Mouse (Mus musculus): ENCODE data around the gene 4931428F04Rik.
A peak's percentile ranks its signal among the peaks of the same experiment; 100 is the strongest.

The 4931428F04Rik gene

DNA sequence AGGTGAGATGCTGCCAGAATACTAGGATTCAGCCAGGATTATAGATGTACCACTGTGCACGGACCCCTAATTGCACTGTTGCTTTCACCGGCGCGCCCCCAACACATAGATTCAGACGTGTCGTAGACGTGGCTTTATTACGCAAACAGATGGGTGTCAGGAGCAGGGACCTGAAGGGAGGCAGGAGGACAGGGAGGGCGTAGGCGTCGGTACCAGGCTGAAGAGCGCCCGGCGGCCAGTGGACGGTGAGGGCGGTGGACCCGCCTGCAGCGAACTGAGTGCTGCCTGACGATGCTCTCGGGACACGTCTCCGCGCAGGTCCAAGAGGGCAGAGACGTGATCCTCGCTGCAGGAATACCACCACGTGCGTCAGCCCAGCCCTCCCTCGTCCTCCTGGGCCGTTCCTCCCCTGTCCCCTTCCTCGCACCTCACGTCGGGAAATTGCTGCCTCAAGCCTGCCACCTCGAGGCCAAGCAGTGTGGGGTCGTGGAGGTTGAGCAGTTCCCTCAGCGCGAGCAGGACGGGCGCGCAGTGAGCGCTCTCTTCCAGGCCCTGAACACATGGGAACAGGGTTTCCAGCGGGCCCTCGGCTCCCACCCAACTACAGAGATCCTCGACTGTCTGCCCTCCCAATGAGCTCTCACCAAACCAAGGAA, at the start of gene 4931428F04Rik:
TSS of gene 4931428F04Rik (minus strand) at position 60 of the 656 bp plus-strand sequence.
- DNase-seq: peak; percentile 62 to 66

DNA sequence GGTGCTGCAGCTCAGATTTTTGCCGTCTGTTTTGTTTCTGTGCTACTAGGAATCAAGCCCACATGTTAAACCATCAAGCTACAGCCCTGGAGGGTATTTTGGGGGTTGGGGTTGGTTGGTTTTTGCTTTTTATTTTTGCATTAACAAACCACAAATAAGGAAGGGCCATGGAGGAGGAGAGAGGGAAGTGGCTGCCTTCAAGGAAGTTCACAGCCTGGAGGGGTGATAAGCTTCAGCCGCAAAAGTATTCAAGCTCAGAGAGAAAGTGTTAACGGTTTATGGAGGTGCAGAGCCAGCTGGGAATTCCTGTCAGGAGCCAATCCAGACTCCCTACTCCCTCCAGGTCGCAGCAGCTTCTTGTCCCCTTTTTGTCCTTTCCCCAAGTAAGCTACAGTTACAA, 49.3 kb upstream of the 4931428F04Rik start:
- no peak for DNase-seq

DNA sequence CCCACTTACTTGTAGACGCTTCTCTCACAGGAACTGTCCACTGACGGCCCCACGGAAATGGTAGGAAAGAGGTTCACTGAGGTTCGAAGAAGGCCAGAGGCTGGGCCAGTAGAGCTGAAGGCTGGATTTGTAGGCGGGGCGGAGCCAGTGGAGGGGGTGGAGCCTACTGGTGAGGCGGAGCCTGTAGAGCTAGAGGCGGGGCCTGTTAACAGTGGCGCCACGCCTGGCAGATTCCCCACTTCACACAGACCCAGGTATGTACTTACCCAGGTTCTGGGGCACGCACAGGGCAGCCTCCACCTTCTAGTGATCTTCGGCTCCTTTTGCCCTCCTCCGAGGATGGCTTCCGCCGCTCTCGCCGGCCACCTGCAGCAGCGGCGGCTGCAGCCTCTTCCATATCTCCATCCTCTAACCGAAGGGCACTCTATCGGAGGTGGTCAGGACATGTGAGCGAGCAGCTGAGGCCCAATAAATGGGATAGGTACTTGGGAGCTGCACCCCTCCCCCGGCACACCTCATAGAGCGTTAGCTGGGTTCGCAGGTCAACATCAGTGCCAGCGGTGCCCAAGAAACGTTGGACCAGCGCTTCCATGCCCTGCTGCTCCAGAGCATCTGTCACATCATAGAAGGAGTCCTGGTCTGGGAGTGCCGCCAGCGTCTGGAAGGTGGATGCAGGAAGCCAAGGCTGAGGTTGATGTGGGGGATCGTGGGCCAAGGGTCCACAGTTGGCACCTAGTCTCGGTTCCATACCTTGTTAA, 46.9 kb upstream of the 4931428F04Rik start:
- DNase-seq: no peak

GRCm38 (mm10) chr8:105332523-105332922, 42.9 kb upstream of the 4931428F04Rik start:
- no peak for DNase-seq

DNA sequence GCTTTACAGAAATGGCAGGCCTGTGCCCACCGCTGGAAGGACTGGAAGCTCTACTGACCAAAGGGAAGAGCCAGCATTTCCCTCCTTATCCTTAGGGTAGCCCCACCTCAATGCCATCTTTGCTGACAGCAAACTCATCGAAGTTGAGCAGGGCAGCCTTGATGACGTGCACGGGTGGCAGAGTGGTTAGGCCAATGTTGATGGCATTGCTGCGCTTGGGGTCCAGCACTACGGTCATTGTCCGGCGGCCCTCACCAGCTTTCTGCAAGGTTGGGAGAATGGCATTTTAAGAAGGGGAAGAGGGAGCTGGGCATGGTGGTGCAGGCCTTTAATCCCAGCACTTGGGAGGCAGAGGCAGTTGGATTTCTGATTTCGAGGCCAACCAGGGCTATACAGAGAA, 42.3 kb upstream of the 4931428F04Rik start:
- DNase-seq: no peak

DNA sequence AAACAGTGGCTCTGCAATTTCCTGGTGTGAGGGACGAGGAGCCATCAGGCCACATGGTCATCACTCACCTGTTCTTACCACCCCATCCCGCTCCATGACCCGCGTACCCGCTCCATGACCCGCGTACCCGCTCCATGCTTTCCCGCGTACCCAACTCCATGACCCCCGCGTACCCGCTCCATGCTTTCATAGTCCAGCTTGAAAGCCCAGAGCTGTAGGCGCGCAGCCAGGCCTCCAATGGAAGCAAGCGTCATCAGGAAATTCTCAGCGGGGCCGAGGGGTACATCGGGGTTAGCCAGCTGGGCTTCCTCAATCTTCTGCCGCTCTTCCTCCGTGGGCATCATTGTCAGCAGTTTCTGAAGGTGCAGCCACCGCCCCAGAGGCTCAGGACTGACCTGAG, 41.8 kb upstream of the 4931428F04Rik start:
- DNase-seq: no peak

DNA sequence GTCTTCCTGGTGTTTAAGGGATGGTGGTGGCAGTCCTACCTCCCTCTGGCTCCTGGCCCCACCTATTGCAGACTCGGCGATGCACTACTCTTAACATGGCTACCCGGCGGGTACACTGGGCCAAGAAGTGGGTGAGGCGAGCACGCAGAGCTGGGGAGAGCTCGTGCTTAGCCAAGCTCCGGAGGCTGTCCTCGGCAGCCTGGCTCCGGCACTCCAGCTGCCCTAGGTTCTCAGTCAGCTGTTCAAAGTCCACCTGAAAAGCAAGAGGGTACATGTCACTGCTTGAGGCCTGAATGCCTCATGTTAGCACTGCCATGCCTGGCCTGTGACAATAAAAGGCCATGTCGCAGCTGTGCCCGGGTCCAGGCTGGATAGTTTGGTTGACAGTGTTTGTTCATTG, 40.7 kb upstream of the 4931428F04Rik start:
- no peak for DNase-seq

DNA sequence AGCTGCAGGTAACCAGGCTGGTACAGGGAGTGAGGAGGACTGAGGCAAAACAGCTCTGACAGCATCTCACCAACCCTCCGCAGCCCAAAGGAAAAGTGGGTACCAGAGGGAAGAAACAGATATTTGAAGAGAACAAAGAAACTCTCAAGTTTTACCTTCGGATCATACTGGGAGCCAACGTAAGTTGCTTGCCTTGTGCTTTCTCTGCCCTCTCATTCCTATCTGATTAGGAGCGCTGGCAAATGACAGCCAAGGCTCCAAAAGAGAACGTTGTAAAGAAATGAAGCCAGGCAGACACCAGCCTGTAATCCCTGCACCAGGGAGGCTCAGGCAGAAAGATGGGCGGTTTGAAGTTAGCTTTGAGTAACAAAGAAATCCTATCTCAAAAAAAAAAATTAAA, 37.3 kb upstream of the 4931428F04Rik start:
- no peak for DNase-seq

GRCm38 (mm10) chr8:105326141-105326672, 36.5 kb upstream of the 4931428F04Rik start, which contains the start of the genes Lrrc29 and Tmem208:
Gene Lrrc29, minus strand, starts transcription at chr8:105326278.
Gene Tmem208, plus strand, starts transcription at chr8:105326354.
- DNase-seq: peak; percentile 97 to 98

GRCm38 (mm10) chr8:105325641-105326093, 36.0 kb upstream of the 4931428F04Rik start:
- no peak for DNase-seq

DNA sequence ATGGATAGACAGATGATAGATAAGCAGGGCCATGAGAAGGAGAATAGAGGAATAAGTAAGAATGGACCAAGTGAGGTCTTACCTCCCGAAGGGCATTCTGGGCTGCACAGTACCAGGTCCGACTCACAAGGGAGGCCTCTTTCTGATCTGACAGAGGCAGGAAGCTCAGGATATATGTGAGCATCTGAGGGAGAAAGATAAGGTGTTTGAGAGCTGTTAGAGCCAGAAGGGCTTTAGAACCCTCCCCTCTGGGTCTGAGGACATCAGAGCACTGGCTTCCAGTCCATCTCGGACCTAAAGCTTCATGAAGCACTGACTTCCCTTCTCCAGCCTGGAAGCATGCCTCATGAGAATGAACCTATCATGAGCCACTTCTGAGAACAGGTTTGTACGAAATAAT, 33.5 kb upstream of the 4931428F04Rik start:
- no peak for DNase-seq

GRCm38 (mm10) chr8:105318662-105319190, 29.1 kb upstream of the 4931428F04Rik start:
- no peak for DNase-seq

DNA sequence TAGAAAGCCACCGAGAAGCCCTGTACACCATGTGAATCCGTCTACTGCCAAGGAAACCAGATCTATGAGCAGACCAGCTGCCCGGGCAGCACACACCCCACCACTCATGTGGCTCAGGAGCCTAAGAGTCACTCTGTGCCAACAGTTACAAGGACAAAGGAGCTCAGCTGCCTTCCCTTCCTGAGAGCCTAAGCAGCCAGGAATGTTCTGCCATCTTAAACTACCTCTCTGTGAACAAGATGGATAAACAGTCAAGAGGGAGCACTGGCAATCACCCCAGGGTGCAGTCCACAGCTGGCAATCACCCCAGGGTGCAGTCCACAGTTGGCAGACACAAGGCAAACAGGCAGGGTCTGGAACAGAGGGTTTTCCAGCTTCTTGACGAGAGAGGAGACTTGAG, 28.3 kb upstream of the 4931428F04Rik start:
- no peak for DNase-seq

GRCm38 (mm10) chr8:105315073-105315769, 25.6 kb upstream of the 4931428F04Rik start:
- peak; percentile 52 to 57 for DNase-seq

DNA sequence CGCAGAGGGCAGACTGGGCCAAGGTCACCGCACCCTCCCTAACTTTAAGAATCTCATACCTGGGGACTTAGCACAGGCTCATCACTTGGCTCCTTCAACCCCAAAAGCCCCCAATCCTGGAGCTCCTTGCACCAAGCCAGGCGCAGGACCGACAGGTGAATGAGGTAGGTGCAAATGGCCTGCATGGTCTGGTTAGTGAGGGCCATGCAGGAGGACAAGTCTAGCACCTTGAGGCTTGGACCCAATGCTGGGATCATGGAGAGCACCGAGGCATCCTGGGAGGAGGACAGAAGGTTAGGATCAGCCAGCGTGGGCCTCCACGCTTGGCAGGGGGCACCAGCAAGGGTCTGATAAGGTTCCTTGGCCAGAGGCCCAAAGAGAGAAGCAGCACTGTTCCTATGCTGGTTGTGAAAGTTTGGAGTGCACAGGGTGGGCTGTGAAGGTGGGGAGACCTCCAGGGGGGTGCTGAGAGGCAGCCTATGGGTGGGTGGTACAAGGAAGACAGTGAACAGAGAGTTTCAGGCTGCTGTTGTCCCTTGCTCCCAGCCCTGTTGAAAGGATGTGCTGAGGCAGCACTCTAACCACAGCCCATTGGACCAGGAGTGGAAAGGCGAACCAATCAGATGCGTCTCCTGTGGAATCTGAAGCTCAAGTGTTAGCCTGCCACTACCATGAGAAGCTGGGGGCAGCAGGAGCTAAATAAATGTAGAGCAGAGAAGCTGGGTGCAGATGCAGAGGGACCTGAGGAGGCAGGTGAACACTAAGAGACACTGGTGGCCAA, 24.1 kb upstream of the 4931428F04Rik start:
- no peak for DNase-seq

GRCm38 (mm10) chr8:105312891-105313481, 23.3 kb upstream of the 4931428F04Rik start:
- DNase-seq: peak in 1 of 2 experiments; percentile 46

DNA sequence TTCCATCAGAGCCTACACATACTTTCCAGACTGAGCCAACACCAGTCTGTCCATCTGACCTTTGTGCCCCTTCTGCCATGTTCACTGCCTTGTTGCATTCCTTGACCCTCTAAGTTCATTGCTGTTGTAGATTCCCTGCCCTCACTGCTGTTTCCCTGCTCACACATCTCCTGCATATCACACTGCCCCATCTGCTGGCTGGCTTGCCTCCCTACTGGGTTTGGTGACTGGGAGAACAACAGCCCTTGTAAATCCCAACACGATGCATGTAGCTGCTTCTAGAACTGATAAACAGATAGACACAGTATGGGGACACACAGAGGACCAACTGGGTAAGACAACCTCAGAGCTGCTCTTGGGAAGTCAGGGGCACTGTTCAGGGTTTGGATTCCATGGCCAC, 22.1 kb upstream of the 4931428F04Rik start:
- DNase-seq: no peak

GRCm38 (mm10) chr8:105310118-105310517, 20.5 kb upstream of the 4931428F04Rik start:
- DNase-seq: peak in 1 of 2 experiments; percentile 46

DNA sequence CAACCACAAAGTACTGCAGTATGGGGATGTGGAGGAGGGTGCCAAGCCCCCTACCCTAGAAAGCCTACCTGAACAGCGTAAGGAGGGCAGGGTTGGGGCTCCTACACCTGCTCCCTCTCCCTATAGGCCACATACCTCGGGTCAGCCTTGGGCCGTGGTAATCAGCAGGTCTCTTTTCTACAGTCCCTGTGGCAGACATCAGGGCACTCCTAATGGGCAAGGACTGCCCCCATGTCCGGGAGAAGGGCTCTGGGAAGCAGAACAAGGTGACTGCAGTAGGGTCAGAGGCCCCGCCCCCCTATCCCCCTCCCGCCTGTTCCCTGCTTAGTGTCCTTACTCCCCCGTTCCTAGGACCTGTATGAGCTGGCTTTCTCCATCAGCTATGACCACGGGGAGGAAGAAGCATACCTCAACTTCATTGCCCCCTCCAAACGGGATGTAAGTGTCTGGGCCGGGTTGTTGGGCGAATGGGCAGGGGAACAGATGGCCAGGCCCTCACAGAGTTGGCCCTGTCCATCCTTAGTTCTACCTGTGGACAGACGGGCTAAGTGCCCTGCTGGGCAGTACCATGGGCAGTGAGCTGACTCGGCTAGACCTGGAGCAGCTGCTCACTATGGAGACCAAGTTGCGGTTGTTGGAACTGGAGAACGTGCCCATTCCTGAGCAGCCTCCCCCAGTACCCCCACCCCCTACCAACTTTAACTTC, 19.6 kb upstream of the 4931428F04Rik start:
- peak; percentile 93 to 95 for DNase-seq

DNA sequence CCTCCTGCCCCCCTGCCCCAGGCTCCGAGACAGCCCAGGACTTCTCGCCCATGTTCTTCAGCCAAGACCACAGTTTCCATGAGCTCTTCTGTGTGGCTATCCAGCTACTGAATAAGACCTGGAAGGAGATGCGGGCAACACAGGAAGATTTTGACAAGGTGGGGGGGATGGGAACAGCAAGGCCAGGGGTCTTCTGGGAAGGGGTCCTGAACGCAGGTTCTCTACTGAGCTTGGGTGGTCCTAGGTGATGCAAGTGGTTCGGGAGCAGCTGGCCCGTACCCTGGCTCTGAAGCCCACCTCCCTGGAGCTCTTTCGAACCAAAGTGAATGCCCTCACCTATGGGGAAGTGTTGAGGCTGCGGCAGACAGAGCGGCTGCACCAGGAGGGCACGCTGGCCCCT, 18.8 kb upstream of the 4931428F04Rik start:
- DNase-seq: no peak

DNA sequence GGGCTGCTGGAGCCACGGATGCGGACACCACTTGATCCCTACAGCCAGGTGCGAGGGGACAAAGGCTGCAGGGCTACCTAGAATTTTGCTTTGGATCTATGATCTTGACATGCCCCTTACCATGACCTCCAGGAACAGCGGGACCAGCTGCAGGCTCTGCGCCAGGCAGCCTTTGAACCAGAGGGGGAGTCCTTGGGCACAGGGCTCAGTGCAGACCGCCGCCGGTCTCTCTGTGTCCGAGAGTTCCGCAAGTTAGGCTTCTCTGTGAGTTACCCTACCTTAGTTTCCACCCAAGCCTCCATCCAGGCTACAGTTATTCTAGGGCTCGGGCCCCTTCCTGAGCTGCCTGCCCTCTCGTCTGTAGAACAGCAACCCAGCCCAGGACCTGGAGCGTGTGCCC, 18.0 kb upstream of the 4931428F04Rik start:
- DNase-seq: no peak
